In genomic region chr4:93551086-93551485, GRCm38 (mm10) we compare ENCODE assay signal across 8 mouse cellular contexts.
DNase-seq lines count a peak whose midpoint lies in the region; ATAC-seq and TF ChIP-seq lines count a peak whose summit lies in the region.

No protein-coding gene starts in this region.

- no peak overlapping the region for H3K4me2 ChIP-seq in forebrain, embryonic 14.5 days (ENCODE audit: low read length)
- H3K4me2 ChIP-seq in forebrain, embryonic 11.5 days (ENCODE audit: low read depth, low read length, severe bottlenecking), result no peak overlapping the region
- H3K4me2 ChIP-seq in forebrain, postnatal 0 days (ENCODE audit: low read depth), result no peak overlapping the region
- no peak overlapping the region for H3K4me2 ChIP-seq in lung, postnatal 0 days (replicated peaks; ENCODE audit: low read depth, low read length)

- DNase-seq in forebrain, embryonic 14.5 days (ENCODE audit: low spot score), result peak; percentile 59
- DNase-seq in forebrain, embryonic 11.5 days (ENCODE audit: low spot score), result no peak
- peak; percentile 95 for DNase-seq in NIH3T3 (ENCODE audit: low read depth)
- peak; percentile 81 for DNase-seq in forebrain, postnatal 0 days
- peak; percentile 22 to 50 for DNase-seq in kidney, postnatal 25 days
- peak; percentile 5 for DNase-seq in lung, postnatal 0 days (ENCODE audit: low spot score)
- DNase-seq in testis, postnatal 14 days (ENCODE audit: low spot score), result peak; percentile 19
- DNase-seq in thymus, postnatal 0 days (ENCODE audit: low spot score), result no peak

- no peaks in the 10 kb centered on the region for H3K9me3 ChIP-seq in forebrain, embryonic 14.5 days (replicated peaks; ENCODE audit: control insufficient read depth, low read length)
- H3K9me3 ChIP-seq in forebrain, embryonic 11.5 days (ENCODE audit: control insufficient read depth, low read length), result no peaks in the 10 kb centered on the region
- no peaks in the 10 kb centered on the region for H3K9me3 ChIP-seq in forebrain, postnatal 0 days (ENCODE audit: low read length)
- no peaks in the 10 kb centered on the region for H3K9me3 ChIP-seq in lung, postnatal 0 days (ENCODE audit: low read length)

- TF ChIP-seq EP300 in lung, postnatal 0 days (IDR thresholded peaks at IDR 0.05), result no peak

- H3K27me3 ChIP-seq in forebrain, embryonic 14.5 days (replicated peaks; ENCODE audit: control insufficient read depth, insufficient read depth, low read length), result no peaks in the 10 kb centered on the region
- H3K27me3 ChIP-seq in forebrain, embryonic 11.5 days (ENCODE audit: control insufficient read depth, insufficient read depth, low read length), result no peaks in the 10 kb centered on the region
- no peaks in the 10 kb centered on the region for H3K27me3 ChIP-seq in forebrain, postnatal 0 days (ENCODE audit: insufficient read depth, low read length)
- H3K27me3 ChIP-seq in lung, postnatal 0 days (replicated peaks; ENCODE audit: insufficient read depth, low read length), result no peaks in the 10 kb centered on the region

- ATAC-seq in forebrain, embryonic 14.5 days, result peak; percentile 58; the same call in 1 of the 2 replicates
- ATAC-seq in forebrain, embryonic 11.5 days (replicated peaks; ENCODE audit: low FRiP score), result no peak
- ATAC-seq in forebrain, postnatal 0 days, result peak; percentile 79
- ATAC-seq in lung, postnatal 0 days, result no peak

- H3K36me3 ChIP-seq in forebrain, embryonic 14.5 days (ENCODE audit: control insufficient read depth, insufficient read depth, low read length), result no peaks in the 10 kb centered on the region
- no peaks in the 10 kb centered on the region for H3K36me3 ChIP-seq in forebrain, embryonic 11.5 days (ENCODE audit: control insufficient read depth, insufficient read depth, low read length)
- no peaks in the 10 kb centered on the region for H3K36me3 ChIP-seq in forebrain, postnatal 0 days (ENCODE audit: insufficient read depth)
- no peaks in the 10 kb centered on the region for H3K36me3 ChIP-seq in lung, postnatal 0 days (ENCODE audit: insufficient read depth, low read length)

- H3K4me3 ChIP-seq in forebrain, embryonic 14.5 days (ENCODE audit: low read depth, low read length), result no peak overlapping the region
- H3K4me3 ChIP-seq in forebrain, embryonic 11.5 days (ENCODE audit: low read depth, low read length), result no peak overlapping the region
- H3K4me3 ChIP-seq in forebrain, postnatal 0 days (ENCODE audit: low read depth, low read length), result no peak overlapping the region
- H3K4me3 ChIP-seq in lung, postnatal 0 days (ENCODE audit: low read depth, low read length), result no peak overlapping the region

- H3K9ac ChIP-seq in forebrain, embryonic 14.5 days (ENCODE audit: low read length), result no peak overlapping the region
- H3K9ac ChIP-seq in forebrain, embryonic 11.5 days (ENCODE audit: low read length), result no peak overlapping the region
- H3K9ac ChIP-seq in forebrain, postnatal 0 days, result no peak overlapping the region
- no peak overlapping the region for H3K9ac ChIP-seq in lung, postnatal 0 days (replicated peaks; ENCODE audit: low read depth)

- no peak overlapping the region for H3K27ac ChIP-seq in forebrain, embryonic 14.5 days (ENCODE audit: low read depth, low read length)
- H3K27ac ChIP-seq in forebrain, embryonic 11.5 days (ENCODE audit: low read depth, low read length), result no peak overlapping the region
- no peak overlapping the region for H3K27ac ChIP-seq in forebrain, postnatal 0 days (ENCODE audit: low read depth, low read length)
- H3K27ac ChIP-seq in lung, postnatal 0 days (ENCODE audit: low read length), result no peak overlapping the region

- H3K4me1 ChIP-seq in forebrain, embryonic 14.5 days (ENCODE audit: control insufficient read depth, insufficient read depth, low read length), result no peaks in the 10 kb centered on the region
- no peaks in the 10 kb centered on the region for H3K4me1 ChIP-seq in forebrain, embryonic 11.5 days (replicated peaks; ENCODE audit: control insufficient read depth, insufficient read depth, low read length)
- H3K4me1 ChIP-seq in forebrain, postnatal 0 days (ENCODE audit: insufficient read depth), result no peaks in the 10 kb centered on the region
- no peaks in the 10 kb centered on the region for H3K4me1 ChIP-seq in lung, postnatal 0 days (ENCODE audit: insufficient read depth, low read depth, low read length)

- no peak for TF ChIP-seq CTCF in forebrain, postnatal 0 days (IDR thresholded peaks at IDR 0.05; ENCODE audit: low read depth)
- no peak for TF ChIP-seq CTCF in lung, postnatal 0 days (IDR thresholded peaks at IDR 0.05)

Comparison
In these comparisons a context has a peak if more than half of its experiments do, and no peak if none do; other contexts are left out.
1. ATAC-seq: peak in forebrain, embryonic 14.5 days (single experiment) and forebrain, postnatal 0 days (single experiment); none in forebrain, embryonic 11.5 days (single experiment) and lung, postnatal 0 days (single experiment).
2. DNase-seq: peak in forebrain, embryonic 14.5 days (single experiment), NIH3T3 (single experiment), forebrain, postnatal 0 days (single experiment), kidney, postnatal 25 days (2 of 2), lung, postnatal 0 days (single experiment) and testis, postnatal 14 days (single experiment); none in forebrain, embryonic 11.5 days (single experiment) and thymus, postnatal 0 days (single experiment).